Mouse (Mus musculus) thymus, postnatal 14 days (tissue): ENCODE data around the gene Fam20b.

Experiments used
- DNase-seq: peaks from one replicate; pipeline ENCODE4 v3.0.0; 2021

Fam20b gene

DNA sequence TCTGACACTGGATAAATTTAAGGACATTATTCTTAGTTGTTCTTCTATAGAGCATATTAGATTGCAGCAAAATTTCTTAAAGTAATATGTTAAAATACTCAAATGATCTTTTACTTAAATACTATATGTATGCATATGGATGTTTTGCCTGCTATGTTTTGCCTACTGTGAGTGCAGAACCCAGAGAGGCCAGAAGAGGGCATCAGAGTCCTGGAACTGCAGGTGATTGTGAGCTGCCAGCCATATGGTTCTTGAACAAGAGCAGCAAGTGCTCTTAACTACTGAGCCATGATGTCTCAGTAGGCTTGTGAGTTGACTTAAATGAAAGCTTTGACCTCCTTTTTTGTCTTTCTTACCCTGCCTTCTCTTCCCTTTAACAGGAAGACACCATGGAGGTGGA is 87.9 kb downstream of the Fam20b start:
- peak; percentile 49 for DNase-seq

DNA sequence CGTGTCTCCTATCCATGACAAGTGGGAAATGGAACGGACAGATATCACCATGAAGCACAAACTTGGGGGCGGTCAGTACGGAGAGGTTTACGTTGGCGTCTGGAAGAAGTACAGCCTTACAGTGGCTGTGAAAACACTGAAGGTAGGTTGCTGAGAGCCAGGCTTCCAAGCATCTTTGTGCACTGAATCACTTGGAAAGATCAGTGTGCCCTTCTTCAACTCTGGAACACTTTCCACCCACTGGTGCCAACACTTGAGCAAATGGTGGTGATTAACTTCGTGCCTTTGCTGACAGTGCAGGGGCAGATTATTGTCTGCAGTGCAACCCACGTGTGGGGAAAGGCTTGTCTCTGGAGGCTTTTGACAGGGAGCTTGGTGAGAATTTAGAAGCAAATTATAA is 88.9 kb downstream of the Fam20b start:
- DNase-seq, result no peak
